Mouse (Mus musculus): ENCODE results near the gene Gpr62. TPM values are rescaled to one million over a fixed set of nuclear protein-coding genes. Genes with fewer than 3 reads are reported as not detected.

The Gpr62 gene
- polyA plus RNA-seq, 1 experiment from 2014 or later, result 1.4 TPM

DNA sequence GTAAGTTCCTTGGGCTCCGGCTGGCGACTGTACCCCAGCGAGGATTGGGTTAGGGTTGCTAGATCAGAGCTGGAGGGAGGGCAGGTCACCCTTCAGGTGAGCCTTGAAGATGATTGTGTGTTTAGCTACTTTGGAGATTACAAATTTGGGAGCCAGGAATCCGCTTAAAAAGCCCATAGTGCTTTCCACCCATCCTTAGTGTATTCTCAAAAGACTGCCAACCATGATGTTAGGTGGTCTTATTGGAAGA lies 35.8 kb downstream of the Gpr62 start:
- peak overlapping the region; percentile 79 for H3K4me2 ChIP-seq
- no peaks in the 10 kb centered on the region for H3K27me3 ChIP-seq
- peaks cover 16% of the 10 kb centered on the region for H3K4me1 ChIP-seq (replicated peaks)
- H3K9ac ChIP-seq, result peak overlapping the region; percentile 90
- WGBS, result 5% methylated on average over 4 of the region's 4 CpGs
- peak overlapping the region; percentile 90 for H3K27ac ChIP-seq (replicated peaks)
- peaks cover 23% of the 10 kb centered on the region for H3K36me3 ChIP-seq
- no peaks in the 10 kb centered on the region for H3K9me3 ChIP-seq
- no peak for ATAC-seq (ENCODE audit: low FRiP score, low read depth)
- H3K4me3 ChIP-seq, result peak overlapping the region; percentile 78

DNA sequence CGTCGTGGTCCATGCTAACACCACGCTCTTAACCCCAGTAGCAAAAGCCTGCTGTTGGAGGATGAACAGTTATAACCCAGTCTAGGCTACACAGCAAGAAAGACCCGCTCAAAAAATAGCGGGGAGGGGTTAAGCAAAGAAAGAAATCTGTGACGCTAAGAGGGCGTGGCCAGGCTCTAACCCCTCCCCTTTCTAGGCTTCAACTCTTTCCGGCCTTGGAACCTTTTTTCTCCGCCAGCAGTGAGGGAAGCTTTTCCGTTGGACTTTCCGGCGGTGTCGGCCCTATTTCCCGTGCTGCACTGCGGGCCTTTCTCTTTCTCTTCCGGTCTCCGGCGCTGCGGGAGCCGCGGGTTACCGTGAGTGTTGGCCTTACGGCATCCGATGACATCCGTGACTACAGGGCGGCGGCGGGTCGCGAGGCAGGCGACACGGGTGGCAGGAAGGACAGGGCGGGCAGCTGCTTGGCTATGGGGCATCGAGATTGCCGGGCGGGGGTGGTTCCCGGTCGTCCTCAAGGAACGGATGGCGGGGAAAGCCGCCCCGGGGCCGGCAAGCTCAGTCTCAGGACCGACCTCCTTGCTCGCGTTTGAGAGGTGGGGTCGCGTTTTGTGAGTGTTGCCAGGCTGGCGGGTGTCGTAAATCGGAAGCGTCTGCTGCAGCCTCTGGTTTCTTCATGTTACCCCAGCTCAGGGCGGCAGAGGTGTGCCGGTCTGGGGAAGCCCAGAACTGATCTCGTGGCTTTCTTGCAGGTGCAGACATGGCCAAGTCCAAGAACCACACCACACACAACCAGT lies 36.3 kb downstream of the Gpr62 start, which contains the start of gene Rpl29:
Gene Rpl29, plus strand, starts transcription at position 234 of the 794 bp plus-strand sequence.
- Histone ChIP-seq H3K4me3 (peak within 1 kb of the TSS; percentile 78), H3K27me3 (no peaks in the 10 kb centered on the region), H3K9ac (peak within 1 kb of the TSS; percentile 90), H3K4me1 (replicated peaks) (peaks cover 16% of the 10 kb centered on the region), H3K9me3 (no peaks in the 10 kb centered on the region), H3K4me2 (peak within 1 kb of the TSS; percentile 79), H3K36me3 (peaks cover 23% of the 10 kb centered on the region), H3K27ac (replicated peaks) (peak within 1 kb of the TSS; percentile 90)
- WGBS, result under 1% methylated on average over 55 of the region's 55 CpGs
- ATAC-seq (ENCODE audit: low FRiP score, low read depth), result peak; percentile 92

DNA sequence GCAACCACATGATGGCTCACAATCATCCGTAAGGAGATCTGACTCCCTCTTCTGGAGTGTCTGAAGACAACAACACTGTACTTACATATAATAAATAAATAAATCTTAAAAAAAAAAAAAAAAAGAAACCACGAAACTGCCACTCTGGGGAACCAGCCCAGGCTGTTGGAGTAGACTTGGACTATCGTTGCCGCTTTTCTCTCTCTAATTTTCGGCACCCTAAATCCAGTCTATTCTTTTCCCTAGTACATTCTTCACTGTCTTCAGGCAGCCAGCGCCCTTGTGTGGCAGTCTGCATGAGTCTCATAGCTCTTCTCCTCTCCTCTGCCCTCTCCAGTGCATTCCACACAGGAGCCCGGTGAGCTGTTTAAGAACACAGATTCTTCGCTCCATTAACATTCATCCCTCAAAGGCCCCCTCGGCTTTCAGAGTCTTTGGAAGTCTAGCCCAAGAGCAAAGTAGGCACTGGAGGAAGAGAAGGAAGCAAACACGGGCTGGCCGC lies 37.0 kb downstream of the Gpr62 start:
- Histone ChIP-seq H3K4me2 (peak overlapping the region; percentile 79), H3K9me3 (no peaks in the 10 kb centered on the region), H3K4me3 (peak overlapping the region; percentile 78), H3K27me3 (no peaks in the 10 kb centered on the region), H3K27ac (replicated peaks) (peak overlapping the region; percentile 90), H3K36me3 (peaks cover 20% of the 10 kb centered on the region), H3K4me1 (replicated peaks) (peaks cover 16% of the 10 kb centered on the region), H3K9ac (peak overlapping the region; percentile 51)
- WGBS, result 11% methylated on average over 11 of the region's 11 CpGs
- ATAC-seq (ENCODE audit: low FRiP score, low read depth), result peak; percentile 69

DNA sequence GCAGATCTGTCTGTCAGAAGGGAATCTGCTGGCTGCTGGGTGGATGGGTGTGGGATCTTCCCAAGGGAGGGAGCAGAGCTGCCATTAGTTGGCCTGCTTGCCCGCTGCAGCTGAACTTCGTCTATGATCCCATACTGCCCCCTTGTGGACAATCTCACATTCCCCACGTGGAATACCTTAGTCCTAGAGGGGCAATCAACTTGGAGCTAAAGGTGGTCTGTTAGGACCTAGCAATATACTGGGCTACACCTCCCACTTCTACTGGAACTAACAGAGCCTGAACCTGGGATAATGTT lies 43.9 kb downstream of the Gpr62 start:
- Histone ChIP-seq H3K4me2 (peak overlapping the region; percentile 41), H3K4me1 (replicated peaks) (peaks cover 34% of the 10 kb centered on the region), H3K4me3 (no peak overlapping the region), H3K27ac (replicated peaks) (no peak overlapping the region), H3K27me3 (peaks cover 7% of the 10 kb centered on the region; the same call in 1 of the 2 replicates), H3K9ac (no peak overlapping the region; the same call in 1 of the 2 replicates), H3K9me3 (no peaks in the 10 kb centered on the region), H3K36me3 (no peaks in the 10 kb centered on the region)
- 0% methylated on average over 3 of the region's 3 CpGs for WGBS
- ATAC-seq (ENCODE audit: low FRiP score, low read depth), result peak; percentile 74

- H3K4me3 ChIP-seq, result no peak overlapping the region
- peak; percentile 43 for ATAC-seq (ENCODE audit: low FRiP score, low read depth)
Measured at GRCm38 (mm10) chr9:106421033-106421864, 44.5 kb downstream of the Gpr62 start.

DNA sequence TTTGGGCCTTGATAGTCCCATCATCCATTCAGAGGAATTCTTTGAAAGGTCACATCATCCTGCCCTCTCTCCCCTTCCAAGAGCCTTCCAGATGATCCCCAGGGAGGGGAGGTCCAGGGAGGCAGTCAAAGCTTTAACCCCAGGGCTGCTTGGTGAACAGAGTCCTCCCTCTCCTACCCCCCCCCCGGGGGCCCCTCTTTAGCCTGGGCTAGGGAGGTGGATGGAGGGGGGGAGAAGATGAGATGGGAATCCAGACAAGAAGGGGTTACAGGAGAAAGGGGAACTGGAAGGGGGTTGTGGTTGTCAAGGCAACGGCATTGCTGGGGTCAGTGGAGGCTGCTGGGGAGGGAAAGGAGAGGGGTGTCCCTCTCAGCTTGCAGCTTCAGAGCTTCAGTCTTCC lies 45.1 kb downstream of the Gpr62 start:
- Histone ChIP-seq H3K4me2 (peak overlapping the region; percentile 41), H3K36me3 (no peaks in the 10 kb centered on the region), H3K27ac (replicated peaks) (no peak overlapping the region), H3K9ac (no peak overlapping the region), H3K4me3 (no peak overlapping the region), H3K4me1 (replicated peaks) (peaks cover 34% of the 10 kb centered on the region), H3K27me3 (peaks cover 7% of the 10 kb centered on the region; the same call in 1 of the 2 replicates), H3K9me3 (no peaks in the 10 kb centered on the region)
- WGBS, result 6% methylated on average over 2 of the region's 2 CpGs
- ATAC-seq (ENCODE audit: low FRiP score, low read depth), result no peak

More at GRCm38 (mm10) chr9:106421033-106421864, 44.5 kb downstream of the Gpr62 start:
- peak overlapping the region; percentile 41 for H3K4me2 ChIP-seq
- H3K36me3 ChIP-seq, result no peaks in the 10 kb centered on the region
- H3K27ac ChIP-seq (replicated peaks), result no peak overlapping the region
- H3K9me3 ChIP-seq, result no peaks in the 10 kb centered on the region
- 8% methylated on average over 17 of the region's 18 CpGs for WGBS
- peaks cover 7% of the 10 kb centered on the region; the same call in 1 of the 2 replicates for H3K27me3 ChIP-seq
- peaks cover 34% of the 10 kb centered on the region for H3K4me1 ChIP-seq (replicated peaks)
- no peak overlapping the region; the same call in 1 of the 2 replicates for H3K9ac ChIP-seq

DNA sequence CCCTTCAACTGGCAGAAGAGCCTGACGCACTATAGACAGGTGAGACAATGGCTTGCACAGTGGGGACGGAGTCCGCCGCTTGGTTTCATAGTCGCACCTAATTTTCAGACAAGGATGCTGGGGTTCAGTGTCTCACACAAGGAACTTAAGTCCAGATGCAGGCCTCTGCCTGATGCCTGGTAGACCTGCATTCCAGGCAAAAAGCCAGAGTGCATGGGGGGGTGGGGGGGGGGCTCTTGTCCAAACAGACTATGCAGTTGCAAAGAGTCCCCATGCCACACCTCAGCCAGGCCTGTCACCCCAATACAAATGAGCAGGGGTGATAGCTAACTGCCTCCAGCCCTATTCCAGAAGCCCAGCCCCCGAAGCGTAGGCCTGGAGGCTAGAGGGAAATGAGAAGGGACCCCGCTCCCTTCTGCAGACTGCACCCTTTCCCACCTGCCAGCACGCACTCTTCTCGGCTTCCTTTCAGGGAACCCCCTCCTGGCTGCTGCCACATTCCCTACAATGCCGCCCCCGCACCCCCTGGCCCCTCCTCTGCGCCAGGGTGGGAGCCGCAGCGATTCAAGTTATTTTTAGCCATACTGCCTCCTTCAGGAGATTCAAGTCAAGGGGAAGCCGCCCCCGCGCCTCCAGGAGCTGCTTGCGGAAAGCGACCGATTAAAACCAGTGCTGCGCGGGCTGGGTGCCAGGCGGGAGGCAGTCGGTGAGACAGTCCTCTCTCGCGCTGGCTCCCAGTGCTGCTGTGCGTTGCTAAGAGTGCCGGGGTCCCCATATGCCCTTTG lies 47.7 kb downstream of the Gpr62 start:
- Histone ChIP-seq H3K27me3 (peaks cover 7% of the 10 kb centered on the region; the same call in 1 of the 2 replicates), H3K4me1 (replicated peaks) (peaks cover 34% of the 10 kb centered on the region), H3K9ac (peak overlapping the region; percentile 51), H3K4me3 (peak overlapping the region; percentile 31), H3K27ac (replicated peaks) (peak overlapping the region; percentile 55), H3K4me2 (peak overlapping the region; percentile 80), H3K36me3 (no peaks in the 10 kb centered on the region), H3K9me3 (no peaks in the 10 kb centered on the region)
- WGBS, result 16% methylated on average over 29 of the region's 29 CpGs
- peak; percentile 77 for ATAC-seq (ENCODE audit: low FRiP score, low read depth)

DNA sequence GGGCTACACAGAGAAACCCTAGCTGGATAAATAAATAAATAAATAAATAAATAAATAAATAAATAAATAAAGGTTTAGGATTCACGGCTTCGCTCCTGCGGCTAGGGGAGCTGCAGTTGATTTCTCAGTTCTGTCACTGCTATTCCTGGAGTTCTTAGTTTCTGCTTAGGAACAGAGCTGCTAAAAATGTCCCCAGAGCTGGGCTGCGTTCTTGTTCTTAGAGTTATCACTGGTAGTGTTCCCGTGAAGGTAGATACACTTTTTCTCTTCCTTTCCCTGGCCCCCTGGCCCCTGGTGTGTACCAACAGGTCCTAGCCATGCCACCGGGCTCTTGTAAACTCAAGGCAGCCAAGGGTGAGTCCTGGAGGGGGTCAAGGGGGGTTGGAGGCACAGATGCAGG lies 48.9 kb downstream of the Gpr62 start:
- Histone ChIP-seq H3K4me1 (replicated peaks) (peaks cover 32% of the 10 kb centered on the region), H3K27ac (replicated peaks) (no peak overlapping the region), H3K4me3 (no peak overlapping the region), H3K4me2 (no peak overlapping the region), H3K9me3 (no peaks in the 10 kb centered on the region), H3K9ac (no peak overlapping the region), H3K27me3 (peaks cover 7% of the 10 kb centered on the region; the same call in 1 of the 2 replicates), H3K36me3 (no peaks in the 10 kb centered on the region)
- WGBS, result 88% methylated on average over 6 of the region's 6 CpGs
- ATAC-seq (ENCODE audit: low FRiP score, low read depth), result no peak

Other genes with a start within 250 kb of the Gpr62 start
- 0.09 and 0.10 TPM in 2 replicates for gene Tlr9, start 243.3 kb downstream of the Gpr62 start, polyA plus RNA-seq (2015; fragmentation: Nextera tagmentation; extraction: Ambion mirVana)
- 101 and 104 TPM in 2 replicates for gene Alas1, start 217.3 kb downstream of the Gpr62 start, polyA plus RNA-seq (2015; fragmentation: Nextera tagmentation; extraction: Ambion mirVana)
- 8.8 and 9.3 TPM in 2 replicates for gene Poc1a, start 184.9 kb downstream of the Gpr62 start, polyA plus RNA-seq (2015; fragmentation: Nextera tagmentation; extraction: Ambion mirVana)
- 13.3 and 15.0 TPM in 2 replicates for gene Dusp7, start 97.3 kb downstream of the Gpr62 start, polyA plus RNA-seq (2015; fragmentation: Nextera tagmentation; extraction: Ambion mirVana)
- 620 and 631 TPM in 2 replicates for gene Rpl29, start 36.5 kb downstream of the Gpr62 start, polyA plus RNA-seq (2015; fragmentation: Nextera tagmentation; extraction: Ambion mirVana)
- gene Acy1, start 27.6 kb downstream of the Gpr62 start, polyA plus RNA-seq (2015; fragmentation: Nextera tagmentation; extraction: Ambion mirVana), result 22.9 and 24.9 TPM in 2 replicates
- 9.2 and 11.3 TPM in 2 replicates for gene Abhd14b, start 18.5 kb downstream of the Gpr62 start, polyA plus RNA-seq (2015; fragmentation: Nextera tagmentation; extraction: Ambion mirVana)
- 77.0 and 80.7 TPM in 2 replicates for gene Abhd14a, start 18.3 kb downstream of the Gpr62 start, polyA plus RNA-seq (2015; fragmentation: Nextera tagmentation; extraction: Ambion mirVana)
- 246 and 264 TPM in 2 replicates for gene Pcbp4, start 12.6 kb downstream of the Gpr62 start, polyA plus RNA-seq (2015; fragmentation: Nextera tagmentation; extraction: Ambion mirVana)
- gene Rrp9, start 10.0 kb upstream of the Gpr62 start, polyA plus RNA-seq (2015; fragmentation: Nextera tagmentation; extraction: Ambion mirVana), result 45.7 and 45.9 TPM in 2 replicates
- gene Parp3, start 11.0 kb upstream of the Gpr62 start, polyA plus RNA-seq (2015; fragmentation: Nextera tagmentation; extraction: Ambion mirVana), result 0.77 and 0.89 TPM in 2 replicates
- not detected in 2 replicates for gene Iqcf1, start 34.0 kb upstream of the Gpr62 start, polyA plus RNA-seq (2015; fragmentation: Nextera tagmentation; extraction: Ambion mirVana)
- not detected in 2 replicates for gene Iqcf5, start 48.6 kb upstream of the Gpr62 start, polyA plus RNA-seq (2015; fragmentation: Nextera tagmentation; extraction: Ambion mirVana)
- gene Iqcf3, start 95.7 kb upstream of the Gpr62 start, polyA plus RNA-seq (2015; fragmentation: Nextera tagmentation; extraction: Ambion mirVana), result not detected in 2 replicates
- gene Iqcf4, start 105.1 kb upstream of the Gpr62 start, polyA plus RNA-seq (2015; fragmentation: Nextera tagmentation; extraction: Ambion mirVana), result not detected in 2 replicates
- not detected in 2 replicates for gene Iqcf6, start 160.6 kb upstream of the Gpr62 start, polyA plus RNA-seq (2015; fragmentation: Nextera tagmentation; extraction: Ambion mirVana)
- gene Grm2, start 190.1 kb upstream of the Gpr62 start, polyA plus RNA-seq (2015; fragmentation: Nextera tagmentation; extraction: Ambion mirVana), result 8.7 and 9.7 TPM in 2 replicates
- gene Tex264, start 220.0 kb upstream of the Gpr62 start, polyA plus RNA-seq (2015; fragmentation: Nextera tagmentation; extraction: Ambion mirVana), result 69.6 and 79.0 TPM in 2 replicates

Measured in hindbrain, embryonic 15.5 days (tissue).